Mouse (Mus musculus): ENCODE measurements around the gene Ctnnbip1. TPM values are rescaled to one million over a fixed set of nuclear protein-coding genes. Genes with fewer than 3 reads are reported as not detected.
"Not testable (repeated sequence)": the region's sequence is repeated elsewhere in the genome, so short reads cannot be mapped to it uniquely, and the experiment has no call there.

Ctnnbip1 gene
- polyA plus RNA-seq, 1 experiment: 19.9 TPM

DNA sequence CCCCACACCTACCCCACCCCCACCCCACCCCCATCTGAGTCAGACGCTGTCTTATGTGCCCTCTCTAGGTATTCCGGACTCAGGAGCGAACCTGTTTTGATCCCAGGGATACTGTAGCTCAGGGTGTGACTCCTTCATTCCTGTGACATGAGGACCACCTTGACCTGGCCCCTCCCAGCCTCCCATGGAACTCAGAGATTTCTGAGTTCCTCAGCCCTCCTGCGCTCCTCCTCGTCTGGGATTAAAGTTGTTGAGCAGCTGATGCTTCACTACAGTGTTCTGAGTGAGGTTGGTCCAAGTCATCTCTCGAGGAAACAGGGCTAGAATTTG is 90.2 kb downstream of the Ctnnbip1 start:
- Histone ChIP-seq H3K4me2 (ENCODE audit: low read depth) (no peak overlapping the region), H3K79me2 (ENCODE audit: control insufficient read depth, insufficient read depth) (no peaks in the 10 kb centered on the region), H3ac (ENCODE audit: control insufficient read depth, insufficient read length) (no peak overlapping the region), H3K4me3 (no peak overlapping the region), H3K27me3 (ENCODE audit: control insufficient read depth, insufficient read depth, insufficient read length) (no peaks in the 10 kb centered on the region), H3K36me3 (ENCODE audit: control insufficient read depth, insufficient read depth) (no peaks in the 10 kb centered on the region)
- TF ChIP-seq MAX (IDR thresholded peaks at IDR 0.05; ENCODE audit: low read depth) (no peak), CEBPB (IDR thresholded peaks at IDR 0.05; ENCODE audit: insufficient read depth, poor library complexity, severe bottlenecking) (no peak)

DNA sequence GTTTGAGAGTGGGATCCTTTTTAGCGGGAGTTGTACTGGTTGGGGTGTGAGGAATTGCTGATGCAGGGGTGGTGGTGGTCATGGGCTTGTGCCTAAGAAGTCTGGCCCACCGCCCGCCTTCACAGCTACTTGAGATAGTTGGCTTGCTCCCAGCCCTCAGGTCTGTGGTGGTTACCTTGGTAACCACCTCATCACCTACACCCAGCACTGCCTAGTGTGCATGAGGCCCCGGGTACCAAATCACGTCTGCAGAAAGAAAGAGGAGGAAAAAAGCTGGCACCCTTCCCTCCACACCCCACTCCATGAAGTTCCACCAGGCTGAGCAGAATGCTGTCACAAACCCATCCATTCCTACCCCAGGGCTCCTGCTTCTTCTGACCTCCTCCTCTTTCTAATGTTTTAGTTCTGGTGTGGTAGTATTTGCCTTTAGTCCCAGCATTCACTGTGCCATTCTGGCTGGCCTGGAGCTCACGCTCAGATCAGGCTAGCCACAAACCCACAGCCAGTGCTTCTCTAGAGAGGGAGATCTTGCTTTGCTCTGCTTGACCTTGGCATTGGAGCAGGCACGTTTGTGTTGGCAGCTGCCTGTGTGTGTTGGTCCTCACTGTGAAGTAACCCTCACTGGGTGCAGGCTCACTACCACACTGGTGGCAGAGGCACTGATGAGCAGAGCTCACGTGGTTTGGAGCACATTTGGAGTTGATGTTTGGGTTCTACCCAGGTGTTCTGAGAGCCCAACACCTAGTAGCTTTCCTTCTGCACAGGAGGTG is 91.4 kb downstream of the Ctnnbip1 start:
- H3K4me3 ChIP-seq: no peak overlapping the region
- no peaks in the 10 kb centered on the region for H3K79me2 ChIP-seq (ENCODE audit: control insufficient read depth, insufficient read depth)
- no peaks in the 10 kb centered on the region for H3K36me3 ChIP-seq (ENCODE audit: control insufficient read depth, insufficient read depth)
- H3K27me3 ChIP-seq (ENCODE audit: control insufficient read depth, insufficient read depth, insufficient read length): no peaks in the 10 kb centered on the region
- no peak overlapping the region for H3K4me2 ChIP-seq (ENCODE audit: low read depth)
- TF ChIP-seq CEBPB (IDR thresholded peaks at IDR 0.05; ENCODE audit: insufficient read depth, poor library complexity, severe bottlenecking) (no peak), POLR2A (IDR thresholded peaks at IDR 0.05; ENCODE audit: insufficient read length, low read depth) (no peak), USF1 (IDR thresholded peaks at IDR 0.05; ENCODE audit: low read depth) (no peak), REST (IDR thresholded peaks at IDR 0.05; ENCODE audit: insufficient read depth, insufficient read length) (no peak), TCF3 (IDR thresholded peaks at IDR 0.05; ENCODE audit: insufficient read length, low read depth) (no peak), TCF12 (IDR thresholded peaks at IDR 0.05; ENCODE audit: insufficient read depth, poor library complexity, severe bottlenecking) (no peak), MYOD1 (IDR thresholded peaks at IDR 0.05; ENCODE audit: control insufficient read depth in 1 of 3, insufficient read length in 2 of 3, low read depth in 2 of 3) (no peak), POLR2AphosphoS2 (IDR thresholded peaks at IDR 0.05; ENCODE audit: insufficient read length, low read depth) (no peak), MYOG (IDR thresholded peaks at IDR 0.05; ENCODE audit: control insufficient read depth in 1 of 3, insufficient read depth in 1 of 3, insufficient read length in 2 of 3, low read depth in 2 of 3) (no peak), SRF (IDR thresholded peaks at IDR 0.05; ENCODE audit: control insufficient read depth, insufficient read length, low read depth) (no peak), MAX (IDR thresholded peaks at IDR 0.05; ENCODE audit: low read depth) (no peak), E2F4 (IDR thresholded peaks at IDR 0.05; ENCODE audit: insufficient read depth) (no peak)
- H3ac ChIP-seq (ENCODE audit: control insufficient read depth, insufficient read length): no peak overlapping the region

DNA sequence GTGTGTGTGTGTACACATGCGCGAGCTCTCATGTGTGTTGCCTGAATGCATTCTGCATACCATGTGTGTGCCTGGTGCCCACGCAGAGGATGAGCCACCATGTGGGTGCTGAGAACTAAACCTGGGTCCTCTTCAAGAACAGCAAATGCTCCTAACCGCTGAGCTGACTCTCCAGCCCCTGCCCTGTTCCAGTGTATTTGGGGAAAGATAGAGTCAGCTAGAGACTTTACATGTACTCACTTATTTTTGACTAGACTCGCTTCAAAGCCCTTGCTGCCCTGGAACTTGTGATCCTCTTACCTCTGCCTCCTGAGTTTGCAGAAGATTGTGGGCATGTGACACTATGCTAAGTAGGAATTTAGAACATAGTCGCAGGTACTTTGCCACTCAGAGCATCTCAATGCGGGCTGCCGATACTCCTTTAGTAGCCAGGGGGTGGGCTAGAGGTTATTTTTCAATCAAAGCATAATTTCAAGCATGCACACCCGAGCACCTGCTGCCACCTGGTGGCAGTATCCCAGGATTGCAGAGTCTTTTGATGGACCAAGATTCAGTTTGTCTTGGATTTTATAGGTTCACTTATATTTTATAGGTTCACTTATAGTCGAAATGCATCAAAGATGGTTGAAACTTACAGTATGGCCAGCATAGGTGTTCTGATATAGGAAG is 93.5 kb downstream of the Ctnnbip1 start:
- H3ac ChIP-seq (ENCODE audit: control insufficient read depth, insufficient read length): no peak overlapping the region
- no peaks in the 10 kb centered on the region for H3K27me3 ChIP-seq (ENCODE audit: control insufficient read depth, insufficient read depth, insufficient read length)
- no peak overlapping the region for H3K4me2 ChIP-seq (ENCODE audit: low read depth)
- no peak for TF ChIP-seq POLR2A (IDR thresholded peaks at IDR 0.05; ENCODE audit: insufficient read length, low read depth)
- no peak for TF ChIP-seq USF1 (IDR thresholded peaks at IDR 0.05; ENCODE audit: low read depth)
- TF ChIP-seq MYOG (IDR thresholded peaks at IDR 0.05; ENCODE audit: control insufficient read depth in 1 of 3, insufficient read depth in 1 of 3, insufficient read length in 2 of 3, low read depth in 2 of 3): no peak
- TF ChIP-seq E2F4 (IDR thresholded peaks at IDR 0.05; ENCODE audit: insufficient read depth): no peak
- no peak for TF ChIP-seq TCF3 (IDR thresholded peaks at IDR 0.05; ENCODE audit: insufficient read length, low read depth)
- no peak for TF ChIP-seq CEBPB (IDR thresholded peaks at IDR 0.05; ENCODE audit: insufficient read depth, poor library complexity, severe bottlenecking)
- TF ChIP-seq TCF12 (IDR thresholded peaks at IDR 0.05; ENCODE audit: insufficient read depth, poor library complexity, severe bottlenecking): no peak
- no peak for TF ChIP-seq REST (IDR thresholded peaks at IDR 0.05; ENCODE audit: insufficient read depth, insufficient read length)
- no peak for TF ChIP-seq MAX (IDR thresholded peaks at IDR 0.05; ENCODE audit: low read depth)
- no peak for TF ChIP-seq SRF (IDR thresholded peaks at IDR 0.05; ENCODE audit: control insufficient read depth, insufficient read length, low read depth)
- no peak for TF ChIP-seq MYOD1 (IDR thresholded peaks at IDR 0.05; ENCODE audit: control insufficient read depth in 1 of 3, insufficient read length in 2 of 3, low read depth in 2 of 3)
- TF ChIP-seq POLR2AphosphoS2 (IDR thresholded peaks at IDR 0.05; ENCODE audit: insufficient read length, low read depth): no peak
- H3K4me3 ChIP-seq: no peak overlapping the region
- no peaks in the 10 kb centered on the region for H3K79me2 ChIP-seq (ENCODE audit: control insufficient read depth, insufficient read depth)
- H3K36me3 ChIP-seq (ENCODE audit: control insufficient read depth, insufficient read depth): peaks cover 5% of the 10 kb centered on the region

DNA sequence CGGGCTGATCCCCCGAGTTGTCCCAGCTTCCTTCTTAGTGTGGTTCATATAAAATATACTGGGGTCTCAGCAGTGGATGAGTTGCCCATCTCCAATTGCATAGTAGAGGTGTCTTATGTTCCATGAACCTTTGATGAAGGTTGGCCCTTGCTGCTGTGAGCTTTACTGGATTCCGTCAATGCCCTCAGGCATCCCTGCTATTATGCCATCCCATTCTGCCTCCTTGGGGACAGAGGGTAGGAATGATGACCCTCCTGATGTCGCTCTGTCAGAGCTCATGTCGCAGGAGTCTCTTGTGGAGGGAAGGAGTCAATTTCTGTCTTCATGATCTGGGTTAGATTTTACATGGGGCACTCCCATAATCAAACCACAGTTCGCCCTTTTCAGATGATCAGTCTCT is 95.5 kb downstream of the Ctnnbip1 start:
- H3K79me2 ChIP-seq (ENCODE audit: control insufficient read depth, insufficient read depth); H3K36me3 ChIP-seq (ENCODE audit: control insufficient read depth, insufficient read depth); H3K4me3 ChIP-seq; H3K27me3 ChIP-seq (ENCODE audit: control insufficient read depth, insufficient read depth, insufficient read length); H3ac ChIP-seq (ENCODE audit: control insufficient read depth, insufficient read length); H3K4me2 ChIP-seq (ENCODE audit: low read depth): not testable (repeated sequence)

DNA sequence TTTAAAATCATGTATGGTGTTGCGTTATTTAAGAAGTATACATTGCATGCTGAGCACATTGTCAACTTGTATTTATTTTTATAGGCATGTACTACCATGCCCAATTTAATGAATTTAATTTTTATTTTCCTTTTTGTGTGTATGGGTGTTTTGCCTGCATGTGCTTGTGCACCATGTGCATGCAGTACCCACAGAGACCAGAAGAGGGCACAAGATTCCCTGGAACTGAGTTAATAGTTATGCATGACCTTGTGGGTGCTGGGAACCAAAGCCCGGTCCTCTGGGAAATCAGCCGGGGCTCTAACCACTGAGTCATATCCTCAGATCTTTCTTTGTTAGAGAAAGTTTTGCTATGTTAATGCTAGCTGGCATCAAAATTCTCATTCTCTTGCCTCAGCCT is 96.8 kb downstream of the Ctnnbip1 start:
- H3K27me3 ChIP-seq (ENCODE audit: control insufficient read depth, insufficient read depth, insufficient read length): no peaks in the 10 kb centered on the region
- H3K79me2 ChIP-seq (ENCODE audit: control insufficient read depth, insufficient read depth): no peaks in the 10 kb centered on the region
- H3K36me3 ChIP-seq (ENCODE audit: control insufficient read depth, insufficient read depth): peaks cover 5% of the 10 kb centered on the region
- H3ac ChIP-seq (ENCODE audit: control insufficient read depth, insufficient read length): no peak overlapping the region
- no peak overlapping the region for H3K4me3 ChIP-seq
- no peak for TF ChIP-seq MAX (IDR thresholded peaks at IDR 0.05; ENCODE audit: low read depth)
- no peak for TF ChIP-seq USF1 (IDR thresholded peaks at IDR 0.05; ENCODE audit: low read depth)
- TF ChIP-seq TCF12 (IDR thresholded peaks at IDR 0.05; ENCODE audit: insufficient read depth, poor library complexity, severe bottlenecking): no peak
- TF ChIP-seq CEBPB (IDR thresholded peaks at IDR 0.05; ENCODE audit: insufficient read depth, poor library complexity, severe bottlenecking): no peak
- TF ChIP-seq TCF3 (IDR thresholded peaks at IDR 0.05; ENCODE audit: insufficient read length, low read depth): no peak
- TF ChIP-seq REST (IDR thresholded peaks at IDR 0.05; ENCODE audit: insufficient read depth, insufficient read length): no peak
- TF ChIP-seq E2F4 (IDR thresholded peaks at IDR 0.05; ENCODE audit: insufficient read depth): no peak
- no peak for TF ChIP-seq SRF (IDR thresholded peaks at IDR 0.05; ENCODE audit: control insufficient read depth, insufficient read length, low read depth)
- TF ChIP-seq MYOG (IDR thresholded peaks at IDR 0.05; ENCODE audit: control insufficient read depth in 1 of 3, insufficient read depth in 1 of 3, insufficient read length in 2 of 3, low read depth in 2 of 3): no peak
- TF ChIP-seq MYOD1 (IDR thresholded peaks at IDR 0.05; ENCODE audit: control insufficient read depth in 1 of 3, insufficient read length in 2 of 3, low read depth in 2 of 3): no peak
- no peak for TF ChIP-seq POLR2A (IDR thresholded peaks at IDR 0.05; ENCODE audit: insufficient read length, low read depth)
- TF ChIP-seq POLR2AphosphoS2 (IDR thresholded peaks at IDR 0.05; ENCODE audit: insufficient read length, low read depth): no peak
- H3K4me2 ChIP-seq (ENCODE audit: low read depth): no peak overlapping the region
